Mouse (Mus musculus) CH12.LX (cell line): ENCODE results near the gene Sstr2. TPM values are rescaled to one million over a fixed set of nuclear protein-coding genes. Genes with fewer than 3 reads are reported as not detected.

Source experiments
- DNase-seq: peaks from one replicate; pipeline ENCODE4 v3.0.0-alpha.2; 2013; ENCODE audit errors: extremely low read depth
- H3K27ac ChIP-seq: 2 replicates; pipeline ENCODE4 v1.5.1; 2012; ENCODE audit warnings: low read depth, mild to moderate bottlenecking, control low read depth, moderate library complexity; ENCODE audit not compliant: insufficient read depth
- H3K27me3 ChIP-seq: replicated peaks from 2 replicates; pipeline ENCODE3; 2012; ENCODE audit warnings: inconsistent platforms
- H3K36me3 ChIP-seq, 2 experiments: replicated peaks in 1 of 2; 2 replicates each; pipeline versions ENCODE3 to v1.6.1; 2012; ENCODE audit warnings: inconsistent platforms in 1 of 2, low read length in 1 of 2, mild to moderate bottlenecking in 1 of 2, mixed read lengths in 1 of 2, moderate library complexity in 1 of 2; ENCODE audit not compliant: control insufficient read depth in 1 of 2, insufficient read depth in 1 of 2
- H3K4me1 ChIP-seq, 2 experiments: 2 replicates each; pipeline ENCODE4 v1.6.1; 2012; ENCODE audit warnings: inconsistent platforms in 1 of 2, moderate library complexity in 1 of 2; ENCODE audit not compliant: insufficient read depth in 2 of 2, control insufficient read depth in 1 of 2
- H3K4me2 ChIP-seq: 2 replicates; pipeline ENCODE4 v1.6.1; 2012; ENCODE audit warnings: low read depth, mild to moderate bottlenecking, control low read depth; ENCODE audit not compliant: poor library complexity, insufficient read depth, severe bottlenecking
- H3K4me3 ChIP-seq, 3 experiments: fragments of 150-350 bp in 1 of 3; sonication (generic) in 1 of 3; replicated peaks in 1 of 3; 2 replicates each; pipeline versions ENCODE3 to v1.5.1; 2011 to 2012; ENCODE audit warnings: low read depth in 2 of 3, low read length in 2 of 3, mild to moderate bottlenecking in 2 of 3, moderate library complexity in 2 of 3, control low read depth in 1 of 3, improper control_type of control experiment in 1 of 3, inconsistent platforms in 1 of 3, mixed read lengths in 1 of 3; ENCODE audit not compliant: poor library complexity in 1 of 3
- H3K79me2 ChIP-seq: replicated peaks from 2 replicates; pipeline ENCODE4 v1.6.1; 2012; ENCODE audit warnings: mild to moderate bottlenecking, moderate library complexity; ENCODE audit not compliant: control insufficient read depth, poor library complexity, insufficient read depth, severe bottlenecking; ENCODE audit errors: extremely low read depth
- H3K9ac ChIP-seq: 2 replicates; pipeline ENCODE4 v1.6.1; 2012; ENCODE audit warnings: low read depth, mild to moderate bottlenecking, control low read depth, moderate library complexity; ENCODE audit not compliant: insufficient read depth
- H3K9me3 ChIP-seq: replicated peaks from 2 replicates; pipeline ENCODE3; 2012; ENCODE audit warnings: low read length, inconsistent platforms, mixed read lengths
- BHLHE40 ChIP-seq: IDR thresholded peaks from 2 replicates; pipeline ENCODE4 v1.6.1; 2011; ENCODE audit warnings: mild to moderate bottlenecking, low read depth, low read length, improper control_type of control experiment
- CHD1 ChIP-seq: IDR thresholded peaks from 2 replicates; pipeline ENCODE4 v1.6.1; 2012; ENCODE audit warnings: low read depth, low read length, improper control_type of control experiment, inconsistent platforms
- CHD2 ChIP-seq: IDR thresholded peaks from 2 replicates; pipeline ENCODE4 v1.6.1; 2011; ENCODE audit warnings: low read length, improper control_type of control experiment
- CTCF ChIP-seq, 2 experiments: IDR thresholded peaks in 1 of 2; conservative IDR thresholded peaks in 1 of 2; 2 replicates each; pipeline ENCODE4 v1.5.1; 2011 to 2012; ENCODE audit warnings: low read depth in 2 of 2, low read length in 2 of 2, improper control_type of control experiment in 1 of 2, inconsistent platforms in 1 of 2, mild to moderate bottlenecking in 1 of 2, moderate library complexity in 1 of 2
- ELF1 ChIP-seq: IDR thresholded peaks from 2 replicates; pipeline ENCODE4 v1.6.1; 2014; ENCODE audit warnings: low read depth, mild to moderate bottlenecking, inconsistent platforms, low read length, improper control_type of control experiment
- ETS1 ChIP-seq: conservative IDR thresholded peaks from 2 replicates; pipeline ENCODE4 v1.6.1; 2012; ENCODE audit warnings: low read depth, mild to moderate bottlenecking, inconsistent platforms, low read length, improper control_type of control experiment, moderate library complexity
- GABPA ChIP-seq: IDR thresholded peaks from 2 replicates; pipeline ENCODE4 v1.6.1; 2012; ENCODE audit warnings: low read depth, low read length, improper control_type of control experiment, inconsistent platforms; ENCODE audit not compliant: insufficient replicate concordance
- HCFC1 ChIP-seq: IDR thresholded peaks from 2 replicates; pipeline ENCODE4 v1.6.1; 2012; ENCODE audit warnings: low read depth, mild to moderate bottlenecking, inconsistent platforms, low read length, improper control_type of control experiment
- IRF4 ChIP-seq: IDR thresholded peaks from 2 replicates; pipeline ENCODE4 v1.6.1; 2014; ENCODE audit warnings: low read depth, mild to moderate bottlenecking, inconsistent platforms, low read length, improper control_type of control experiment
- JUN ChIP-seq: IDR thresholded peaks from 2 replicates; pipeline ENCODE4 v1.6.1; 2011; ENCODE audit warnings: low read depth, mild to moderate bottlenecking, low read length, improper control_type of control experiment, moderate library complexity; ENCODE audit not compliant: insufficient read depth
- MAFK ChIP-seq: IDR thresholded peaks from 2 replicates; pipeline ENCODE4 v1.6.1; 2011; ENCODE audit warnings: low read length, improper control_type of control experiment; ENCODE audit not compliant: insufficient replicate concordance
- MAZ ChIP-seq: IDR thresholded peaks from 2 replicates; pipeline ENCODE4 v1.6.1; 2012; ENCODE audit warnings: low read depth, mild to moderate bottlenecking, inconsistent platforms, low read length, improper control_type of control experiment, moderate library complexity
- MEF2A ChIP-seq: IDR thresholded peaks from 2 replicates; pipeline ENCODE4 v1.6.1; 2014; ENCODE audit warnings: low read depth, mild to moderate bottlenecking, inconsistent platforms, low read length, improper control_type of control experiment, borderline replicate concordance
- MXI1 ChIP-seq: IDR thresholded peaks from 2 replicates; pipeline ENCODE4 v1.6.1; 2011; ENCODE audit warnings: mild to moderate bottlenecking, low read depth, low read length, improper control_type of control experiment
- POLR2A ChIP-seq: IDR thresholded peaks from 2 replicates; pipeline ENCODE4 v1.6.1; 2011; ENCODE audit warnings: low read depth, mild to moderate bottlenecking, improper control_type of control experiment, low read length
- POLR2AphosphoS2 ChIP-seq: IDR thresholded peaks from 2 replicates; pipeline ENCODE4 v1.6.1; 2011; ENCODE audit warnings: low read depth, low read length, improper control_type of control experiment
- RAD21 ChIP-seq: IDR thresholded peaks from 2 replicates; pipeline ENCODE4 v1.6.1; 2011; ENCODE audit warnings: low read depth, mild to moderate bottlenecking, low read length, improper control_type of control experiment, moderate library complexity
- RCOR1 ChIP-seq: conservative IDR thresholded peaks from 2 replicates; pipeline ENCODE4 v1.6.1; 2012; ENCODE audit warnings: low read depth, mild to moderate bottlenecking, inconsistent platforms, low read length, improper control_type of control experiment
- SIN3A ChIP-seq: IDR thresholded peaks from 2 replicates; pipeline ENCODE4 v1.6.1; 2012; ENCODE audit warnings: low read length, improper control_type of control experiment, inconsistent platforms
- SMC3 ChIP-seq: IDR thresholded peaks from 2 replicates; pipeline ENCODE4 v1.6.1; 2011; ENCODE audit warnings: low read depth, low read length, improper control_type of control experiment
- TCF12 ChIP-seq: IDR thresholded peaks from 2 replicates; pipeline ENCODE4 v1.6.1; 2014; ENCODE audit warnings: low read depth, mild to moderate bottlenecking, inconsistent platforms, low read length, improper control_type of control experiment
- UBTF ChIP-seq: IDR thresholded peaks from 2 replicates; pipeline ENCODE4 v1.6.1; 2012; ENCODE audit warnings: low read depth, mild to moderate bottlenecking, inconsistent platforms, low read length, improper control_type of control experiment, moderate library complexity
- USF1 ChIP-seq: IDR thresholded peaks from 2 replicates; pipeline ENCODE4 v1.6.1; 2014; ENCODE audit warnings: low read depth, mild to moderate bottlenecking, inconsistent platforms, low read length, improper control_type of control experiment
- ZC3H11A ChIP-seq: IDR thresholded peaks from 2 replicates; pipeline ENCODE4 v1.6.1; 2012; ENCODE audit warnings: low read depth, mild to moderate bottlenecking, inconsistent platforms, low read length, improper control_type of control experiment
- ZKSCAN1 ChIP-seq: IDR thresholded peaks from 2 replicates; pipeline ENCODE4 v1.6.1; 2012; ENCODE audit warnings: low read depth, inconsistent platforms, low read length, improper control_type of control experiment, borderline replicate concordance
- ZNF384 ChIP-seq: IDR thresholded peaks from 2 replicates; pipeline ENCODE4 v1.6.1; 2012; ENCODE audit warnings: low read depth, low read length, improper control_type of control experiment, inconsistent platforms
- dilution Hi-C: fragments of 300-500 bp; cut with MboI; formaldehyde crosslinking; loops from 2 replicates; pipeline ENCODE4 v1.14.3; 2020; ENCODE audit warnings: low sequenced_read_pairs; ENCODE audit not compliant: extremely low pct_unique_long_range_greater_than_20kb, extremely low pct_ligation_motif_present
- in situ Hi-C: fragments of 300-500 bp; cut with MboI; formaldehyde crosslinking; loops from 3 replicates; pipeline ENCODE4 v1.14.3; 2019; ENCODE audit warnings: low sequenced_read_pairs, low pct_ligation_motif_present, low pct_unique_long_range_greater_than_20kb, mixed read lengths
- polyA plus RNA-seq: library from polyadenylated mRNA; unstranded; fragments of >175 nt; gene quantifications from 2 replicates; pipeline ENCODE4 v1.2.1, GENCODE M21; 2012; ENCODE audit warnings: low read depth; ENCODE audit not compliant: insufficient read length
- total RNA-seq, 2 experiments: library from RNA; depleted of rRNA; stranded (reverse); fragments of 300-350 nt in 1 of 2; fragments of >200 nt in 1 of 2; gene quantifications; 2 replicates each; pipeline ENCODE4 v1.2.3; 2012 to 2014

The Sstr2 gene
- total and polyA plus RNA-seq, 3 experiments = not detected

DNA sequence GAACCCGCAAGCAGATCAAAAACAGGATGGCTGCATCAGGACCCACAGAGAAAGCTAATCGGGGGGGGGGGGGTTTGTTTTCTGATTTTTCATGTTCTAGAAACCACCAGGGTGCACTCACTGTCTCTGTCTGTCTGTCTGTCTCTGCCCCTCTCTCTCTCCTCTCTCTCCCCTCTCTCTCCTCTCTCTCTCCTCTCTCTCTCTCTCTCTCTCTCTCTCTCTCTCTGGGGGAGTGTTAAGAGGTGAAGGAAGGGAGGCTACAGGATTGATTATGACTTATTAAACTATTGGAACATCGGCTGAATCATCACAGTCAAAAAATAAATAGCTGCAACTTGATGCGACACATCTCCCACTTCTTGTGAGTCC is 855 bp upstream of the Sstr2 start:
- dilution Hi-C loops = no loop called here
- H3K27me3 ChIP-seq = no peaks in the 10 kb centered on the region

DNA sequence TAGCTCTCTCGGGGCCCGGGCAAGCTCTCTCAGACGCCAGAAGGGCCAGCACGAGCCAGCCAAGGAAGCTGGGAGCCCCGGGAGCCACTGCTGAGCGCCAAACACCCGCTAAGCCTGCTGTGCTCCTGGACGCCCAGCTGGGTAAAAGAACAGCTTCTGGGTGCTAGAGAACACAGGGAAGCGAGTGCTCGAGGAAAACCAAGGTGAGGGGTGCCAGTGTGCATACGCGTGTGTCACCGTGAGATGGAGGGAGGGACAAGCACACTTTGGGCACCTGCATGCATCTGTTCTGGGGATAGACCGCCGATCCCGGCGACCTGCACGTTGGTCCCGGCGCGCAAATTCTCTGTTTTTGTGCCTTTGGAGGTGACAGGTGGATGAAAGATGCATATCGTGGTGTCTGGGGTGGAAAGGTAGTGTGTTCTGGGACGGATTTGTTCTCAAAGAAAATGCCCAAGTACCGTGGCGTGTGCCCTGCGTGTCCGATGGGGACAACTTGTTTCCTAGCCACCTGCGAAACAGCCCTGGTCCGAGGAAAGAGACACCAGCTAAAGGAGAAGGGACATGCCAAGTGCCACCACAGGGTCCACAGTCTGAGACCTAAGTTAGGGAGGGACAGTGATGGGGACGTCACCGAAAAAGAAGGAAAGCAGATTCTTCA is 408 bp downstream of the Sstr2 start:
- Histone ChIP-seq H3K9ac (no peak overlapping the region), H3K27me3 (no peaks in the 10 kb centered on the region), H3K9me3 (peaks cover 4% of the 10 kb centered on the region), H3K4me1 (peaks cover 3 to 10% of the 10 kb centered on the region in 2 experiments; a peak in 2 of 4 replicates), H3K4me2 (peak overlapping the region; percentile 17; the same call in 1 of the 2 replicates), H3K79me2 (no peaks in the 10 kb centered on the region), H3K36me3 (no peaks in the 10 kb centered on the region), H3K27ac (no peak overlapping the region), H3K4me3 (no peak overlapping the region)
- dilution Hi-C loops = no loop called here
- TF ChIP-seq POLR2A (no peak), ETS1 (no peak), IRF4 (no peak), CTCF (conservative IDR thresholded peaks at IDR 0.05 in 1 of 2, IDR thresholded peaks at IDR 0.05 in 1 of 2; ENCODE audit: low read depth in 2 of 2, low read length in 2 of 2) (no peak), RAD21 (no peak), USF1 (no peak), POLR2AphosphoS2 (no peak), RCOR1 (no peak), MEF2A (no peak), BHLHE40 (no peak), JUN (no peak), GABPA (no peak), SMC3 (no peak), UBTF (no peak), ZNF384 (no peak), HCFC1 (no peak), MAZ (no peak)
- in situ Hi-C loops = no loop called here
- no peak for DNase-seq

More for the DNA sequence above, 855 bp upstream of the Sstr2 start:
- no peak for TF ChIP-seq ELF1
- no peak for TF ChIP-seq USF1
- TF ChIP-seq TCF12 = no peak
- no peak for TF ChIP-seq ZKSCAN1
- TF ChIP-seq MAFK = no peak
- no peak for TF ChIP-seq CHD2
- TF ChIP-seq SIN3A = no peak
- no peak for TF ChIP-seq ZC3H11A
- TF ChIP-seq MEF2A = no peak
- no peak for TF ChIP-seq SMC3
- TF ChIP-seq CHD1 = no peak
- TF ChIP-seq UBTF = no peak
- TF ChIP-seq RAD21 = no peak
- no peak for TF ChIP-seq MXI1
- Histone ChIP-seq H3K4me1 (peaks cover 0 to 10% of the 10 kb centered on the region in 2 experiments; a peak in 3 of 4 replicates), H3K4me3 (no peak overlapping the region), H3K9ac (no peak overlapping the region), H3K36me3 (no peaks in the 10 kb centered on the region), H3K9me3 (peaks cover 4% of the 10 kb centered on the region), H3K27ac (no peak overlapping the region), H3K79me2 (no peaks in the 10 kb centered on the region), H3K4me2 (no peak overlapping the region)
- in situ Hi-C loops = no loop called here
- no peak for DNase-seq
